Mouse (Mus musculus) adipocyte (in vitro differentiated cells): ENCODE results near the gene Lhb.
"Not testable (repeated sequence)": the region's sequence is repeated elsewhere in the genome, so short reads cannot be mapped to it uniquely, and the experiment has no call there.

Experiments
- DNase-seq: peaks from one replicate; pipeline ENCODE4 v3.0.0-alpha.2; 2016; ENCODE audit warnings: low spot score

Gene Lhb

GRCm38 (mm10) chr7:45455932-45456696, 35.5 kb downstream of the Lhb start:
- DNase-seq = no peak

DNA sequence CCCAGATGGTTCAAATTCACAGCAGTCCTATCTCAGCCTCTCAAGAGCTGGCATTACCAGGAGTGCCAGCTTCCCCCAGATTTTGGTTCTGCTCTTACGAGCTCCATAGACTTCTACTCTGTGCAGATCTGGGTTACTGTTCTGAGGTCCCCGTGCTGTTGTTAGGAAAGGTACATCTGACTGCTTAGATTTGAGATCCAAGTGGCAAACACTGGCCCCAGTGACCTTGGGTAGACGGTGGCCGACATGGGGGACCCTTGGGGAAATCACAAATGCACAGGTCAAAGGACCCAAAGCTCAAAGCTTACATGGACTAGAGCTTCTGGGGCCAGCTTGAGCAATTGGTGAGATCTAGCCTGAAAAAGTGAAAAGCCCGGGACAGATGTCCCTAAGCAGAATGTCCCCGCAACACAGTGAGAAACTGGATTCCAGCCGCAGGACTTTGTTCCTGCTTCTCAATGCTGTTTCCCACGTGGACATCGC, 36.1 kb downstream of the Lhb start:
- no peak for DNase-seq

DNA sequence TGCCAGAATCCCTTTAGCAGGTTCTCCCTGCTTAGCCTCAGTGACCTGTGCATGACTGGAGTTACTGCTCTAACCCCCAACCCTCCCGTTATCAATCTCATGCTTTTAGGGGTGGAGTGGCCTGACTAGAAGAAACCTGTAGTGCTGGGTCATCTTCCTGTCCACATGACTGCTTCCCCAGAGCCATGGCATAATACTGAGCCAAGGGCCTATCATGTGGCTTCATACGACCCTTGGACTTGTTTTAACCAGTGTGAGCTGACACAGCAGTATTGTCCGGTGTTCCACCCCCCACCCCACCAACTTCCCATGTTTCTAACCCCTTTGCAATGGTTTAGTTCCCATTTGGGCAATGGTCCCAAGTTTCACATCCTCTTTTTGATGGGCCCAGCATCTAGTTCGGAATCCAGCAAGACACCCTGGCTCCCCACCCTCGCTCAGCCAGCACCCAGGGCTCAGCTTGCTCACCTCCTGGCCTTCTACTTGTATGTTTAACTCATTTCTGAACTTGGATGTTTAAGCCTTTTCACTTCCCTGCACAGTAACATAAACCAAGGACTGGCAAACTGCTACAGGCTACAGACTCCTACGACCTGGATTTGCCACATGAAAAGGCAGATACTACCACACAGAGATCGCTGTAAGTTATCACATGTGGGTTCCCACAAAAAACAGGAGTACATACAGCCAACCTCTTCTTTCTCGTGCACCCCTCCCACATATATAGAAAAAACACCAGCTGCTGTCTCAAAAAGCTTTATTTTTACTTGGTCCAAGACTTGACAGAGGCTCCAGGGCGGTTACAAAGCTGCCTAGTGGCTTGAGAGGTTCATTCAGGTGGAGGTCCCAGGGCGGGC, 36.8 kb downstream of the Lhb start:
- peak; percentile 85 for DNase-seq

- peak; percentile 71 for DNase-seq
Observed at GRCm38 (mm10) chr7:45458748-45459563, 38.3 kb downstream of the Lhb start.

DNA sequence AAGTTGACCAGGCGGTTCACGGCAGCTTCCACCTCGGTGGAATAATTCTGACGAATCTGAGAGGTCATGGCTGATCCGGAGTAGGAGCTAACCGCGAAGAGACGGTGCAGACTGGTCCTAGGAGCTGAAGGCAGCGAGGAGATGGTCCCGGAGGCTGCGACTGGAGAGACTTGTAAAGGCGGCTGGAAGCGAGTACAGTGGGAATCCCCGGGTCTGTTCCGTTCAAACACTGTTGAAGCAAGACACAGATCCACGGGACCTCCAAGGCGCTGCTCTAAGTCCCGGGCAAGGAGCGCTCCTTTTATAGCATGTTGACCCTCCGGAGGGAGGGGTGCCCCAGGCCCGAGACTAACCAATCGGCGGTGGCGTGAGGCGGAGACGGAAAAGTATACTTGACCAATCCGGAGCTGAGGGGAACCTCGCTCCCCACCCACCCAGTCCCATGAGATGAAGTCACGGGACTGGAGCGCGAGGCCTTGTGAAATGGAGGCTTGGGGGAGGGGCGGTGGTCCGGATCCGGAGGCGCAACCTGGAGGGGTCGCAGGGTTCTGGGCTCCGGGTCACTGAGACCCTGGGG, 39.0 kb downstream of the Lhb start, which contains the start of gene Ftl1:
Ftl1 (minus strand) TSS at position 321 of the 577 bp plus-strand sequence.
- peak; percentile 97 for DNase-seq

DNA sequence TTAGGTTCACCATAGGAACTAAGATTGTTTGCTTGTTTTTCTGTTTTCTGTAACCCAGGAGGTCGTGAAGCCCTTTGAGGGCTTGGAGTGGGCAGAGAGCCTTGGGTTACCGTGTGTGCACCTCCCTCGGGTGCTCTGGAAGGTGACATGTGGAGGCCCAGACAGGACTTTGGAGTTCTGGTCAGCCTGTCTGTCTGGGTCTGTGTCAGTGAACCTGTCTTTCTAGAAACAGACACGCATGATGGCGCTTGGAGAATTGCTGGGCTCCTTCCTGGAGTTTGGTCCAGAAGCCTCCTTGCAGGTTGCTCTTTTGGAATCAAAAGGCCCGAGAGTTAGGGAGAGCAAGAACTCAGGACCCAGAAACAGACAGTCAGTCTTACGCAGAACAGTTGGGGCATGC, 39.8 kb downstream of the Lhb start:
- no peak for DNase-seq

- peak; percentile 55 for DNase-seq
Observed at GRCm38 (mm10) chr7:45460860-45461314, 40.3 kb downstream of the Lhb start.

GRCm38 (mm10) chr7:45461326-45461725, 40.7 kb downstream of the Lhb start:
- no peak for DNase-seq

DNA sequence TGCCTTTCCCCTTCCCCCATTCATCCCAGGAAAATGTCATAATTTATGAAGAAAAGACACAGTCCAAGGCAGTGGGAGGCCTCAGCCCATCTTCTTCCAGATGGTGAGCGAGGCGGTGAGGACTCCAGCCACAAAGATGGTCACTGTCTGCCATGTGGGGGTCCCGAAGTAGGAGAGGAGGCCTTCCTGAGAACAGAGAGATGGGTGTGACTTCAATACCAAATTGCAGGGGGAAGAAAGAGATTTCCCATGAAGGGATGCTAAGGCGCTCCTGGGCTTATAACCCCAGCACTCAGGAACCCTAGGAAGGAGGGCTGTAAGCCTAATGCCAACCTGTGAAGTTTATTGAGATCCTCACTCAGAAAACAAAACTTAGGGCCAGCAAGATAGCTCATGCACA, 41.2 kb downstream of the Lhb start:
- DNase-seq = no peak

DNA sequence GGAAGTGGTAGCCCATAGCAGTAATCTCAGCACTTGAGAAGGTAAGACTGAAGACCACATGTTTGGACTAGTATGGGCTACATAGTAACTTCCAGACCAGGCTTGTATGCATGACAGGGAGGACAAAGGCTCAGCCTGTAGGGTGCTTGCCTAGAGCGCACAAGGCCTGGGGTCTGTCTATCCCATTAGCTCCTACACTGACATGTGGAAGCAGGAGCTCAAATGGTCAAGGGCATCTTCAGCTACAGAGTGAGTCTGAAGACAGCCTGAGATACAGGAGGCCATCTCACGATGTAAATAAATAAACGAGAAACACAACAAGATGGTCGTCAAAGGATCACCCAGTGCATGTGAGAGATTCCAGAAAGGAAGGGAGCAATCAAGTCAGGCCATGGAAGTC, 41.7 kb downstream of the Lhb start:
- DNase-seq = no peak

DNA sequence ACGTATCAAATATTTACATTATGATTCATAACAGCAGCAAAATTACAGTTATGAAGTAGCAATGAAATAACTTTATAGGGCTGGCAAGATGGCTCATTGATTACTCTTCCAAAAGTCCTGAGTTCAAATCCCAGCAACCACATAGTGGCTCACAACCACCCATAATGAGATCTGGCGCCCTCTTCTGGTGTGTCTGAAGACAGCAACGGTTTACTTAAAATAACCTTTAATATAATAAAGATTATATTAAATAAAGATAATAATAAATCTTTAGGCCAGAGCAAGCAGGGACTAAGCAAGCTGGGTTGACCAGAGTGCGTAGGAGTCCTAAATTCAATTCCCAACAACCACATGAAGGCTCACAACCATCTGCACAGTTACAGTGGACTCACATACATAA, 42.2 kb downstream of the Lhb start:
- not testable (repeated sequence) for DNase-seq

- no peak for DNase-seq
Observed at GRCm38 (mm10) chr7:45463987-45464778, 43.6 kb downstream of the Lhb start.

DNA sequence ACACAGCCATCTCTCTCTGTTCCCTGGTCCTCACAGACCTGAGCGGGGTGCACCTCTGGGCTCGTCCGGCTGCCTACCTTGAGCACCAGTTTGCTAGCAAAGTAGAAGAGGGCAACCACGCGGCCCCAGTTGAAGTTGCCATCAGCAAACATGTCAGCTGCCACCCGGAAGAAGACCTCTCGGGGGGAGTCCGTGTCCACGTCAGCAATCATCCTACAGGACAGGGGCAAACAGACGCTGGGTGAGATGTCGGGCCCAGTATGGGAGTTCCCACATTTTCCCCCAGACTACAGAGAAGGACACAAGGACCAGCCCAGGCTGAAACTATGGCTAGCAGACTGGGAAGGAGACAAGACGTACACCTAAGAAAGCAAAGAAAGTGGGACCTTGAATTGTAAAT, 44.5 kb downstream of the Lhb start:
- DNase-seq = no peak

DNA sequence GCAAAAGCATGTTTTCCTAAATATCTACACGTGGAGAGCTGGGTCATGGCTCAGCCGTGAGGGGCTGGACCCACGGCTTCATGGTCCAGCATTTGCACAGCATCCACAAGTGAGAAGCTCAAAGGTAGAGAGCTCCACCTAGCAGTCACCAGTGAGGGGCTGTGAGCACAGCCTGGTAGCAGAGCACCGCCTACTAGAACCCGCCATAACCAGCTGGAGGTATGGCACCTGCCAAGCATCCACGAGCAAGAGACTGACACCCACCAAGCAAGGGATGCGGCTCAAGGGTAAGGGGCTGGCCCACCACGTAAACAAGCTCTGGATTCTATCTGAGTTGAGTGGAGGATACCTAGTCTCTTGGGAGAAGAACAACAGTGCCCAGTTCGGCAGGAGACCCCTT, 44.9 kb downstream of the Lhb start:
- no peak for DNase-seq

DNA sequence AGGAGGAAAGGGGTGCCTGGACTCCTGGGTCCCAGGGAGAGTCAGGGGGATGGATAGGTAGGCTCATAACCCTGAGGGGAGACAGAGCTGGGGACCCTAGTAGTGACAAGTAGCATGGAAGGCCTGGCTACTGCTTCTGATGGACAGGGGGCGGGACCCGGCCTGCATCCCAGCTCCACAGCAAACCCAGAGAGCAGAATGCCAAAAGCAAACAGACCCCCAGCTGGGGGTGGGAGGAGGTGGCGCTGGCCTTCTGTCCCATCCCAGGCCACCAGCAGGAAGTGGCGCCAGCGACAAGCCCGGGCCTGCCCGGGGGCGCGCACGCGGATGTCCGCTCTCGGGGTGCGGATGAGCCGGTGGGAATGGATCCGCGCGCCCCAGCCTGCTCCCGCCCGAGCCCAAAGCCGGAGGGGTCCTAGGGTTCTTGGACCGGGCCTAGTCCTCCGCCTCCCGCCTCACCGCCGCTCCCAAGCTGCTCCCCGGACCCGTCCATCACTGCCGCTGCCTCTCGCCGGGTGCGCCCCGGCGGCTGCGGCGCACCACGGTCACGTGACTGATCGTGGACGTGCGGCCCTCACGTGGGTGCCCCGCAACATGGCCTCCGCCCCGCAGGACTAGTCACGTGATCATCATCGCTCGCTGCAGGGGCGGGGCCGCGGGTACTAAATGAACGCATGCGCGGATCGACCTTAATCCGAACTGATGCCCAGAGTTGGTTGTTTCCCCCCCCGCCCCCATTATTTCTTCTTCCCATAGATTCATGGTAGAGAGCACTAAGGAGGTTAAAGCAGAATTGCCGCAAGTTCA, 45.9 kb downstream of the Lhb start, which contains the start of gene Bax:
Bax (minus strand) TSS at position 616 of the 807 bp plus-strand sequence.
- DNase-seq = peak; percentile 91

DNA sequence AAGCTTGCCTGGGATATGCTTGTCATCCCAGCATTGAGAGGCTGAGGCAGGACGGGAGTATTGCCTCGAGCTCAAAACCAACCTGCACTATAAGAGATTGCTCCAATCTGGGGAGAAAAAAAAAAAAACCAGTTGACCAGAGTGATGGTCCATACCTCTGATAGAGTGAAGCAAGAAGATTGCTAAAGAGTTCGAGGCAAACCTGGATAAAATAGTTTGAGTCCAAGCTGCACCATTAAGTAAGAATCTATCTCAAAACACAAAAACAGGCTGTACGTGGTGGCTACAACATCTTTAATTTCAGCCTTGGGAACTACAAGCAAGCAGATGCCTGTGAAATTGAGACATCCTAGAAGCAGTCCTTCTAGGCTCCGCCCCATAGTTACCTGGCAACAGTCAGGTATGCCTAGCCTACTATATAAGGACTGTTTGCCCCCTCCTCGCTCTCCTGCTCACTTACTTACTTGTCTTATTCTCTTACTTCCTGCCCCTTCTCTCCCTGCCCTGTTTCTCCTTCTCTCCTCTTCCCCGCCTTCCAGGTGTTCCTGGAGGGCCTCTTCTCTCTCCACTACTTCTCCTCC, 46.6 kb downstream of the Lhb start:
- DNase-seq = no peak

GRCm38 (mm10) chr7:45470869-45471268, 50.2 kb downstream of the Lhb start:
- peak; percentile 81 for DNase-seq
